In the genomic region with DNA sequence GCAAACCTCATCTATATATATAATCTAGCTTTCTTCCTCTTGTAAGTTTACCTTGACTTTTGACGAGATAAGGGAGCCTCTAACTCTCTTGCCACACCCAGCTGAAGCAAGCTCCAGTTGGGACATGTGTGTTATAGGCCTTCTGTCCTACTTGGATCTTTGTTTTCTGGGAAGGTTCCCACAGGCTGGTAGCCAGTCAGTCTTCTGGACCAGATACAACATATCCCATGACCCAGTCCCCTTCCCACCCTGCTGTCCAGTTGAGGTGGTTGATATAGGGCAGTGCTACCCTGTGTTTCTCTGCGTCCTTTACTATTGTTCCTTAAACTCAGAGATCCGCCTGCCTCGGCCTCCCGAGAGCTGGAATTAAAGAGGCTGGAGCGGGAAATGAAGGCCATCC, we compare ENCODE assay signal across 29 mouse cellular contexts.
"Had no signal": no experiment of that assay in that cellular context is flagged by ENCODE, and none has a peak within 500 bp of the region (broad histone marks: within the 10 kb centered on the region; RNA-seq: fewer than 3 reads in every experiment).

No protein-coding gene starts in this region.

- H3K27me3 ChIP-seq: heart, embryonic 12.5 days; heart, embryonic 13.5 days; heart, embryonic 15.5 days; hindbrain, embryonic 12.5 days; hindbrain, embryonic 13.5 days; hindbrain, embryonic 15.5 days; intestine, embryonic 15.5 days; kidney, embryonic 15.5 days had no signal

- H3K4me1 ChIP-seq: heart, embryonic 13.5 days; hindbrain, embryonic 12.5 days; hindbrain, embryonic 13.5 days; hindbrain, embryonic 15.5 days; intestine, embryonic 15.5 days; kidney, embryonic 15.5 days had no signal

- H3K4me3 ChIP-seq: heart, embryonic 12.5 days; heart, embryonic 13.5 days; heart, embryonic 15.5 days; hindbrain, embryonic 10.5 days; hindbrain, embryonic 12.5 days; hindbrain, embryonic 13.5 days; hindbrain, embryonic 15.5 days; intestine, embryonic 15.5 days; kidney, embryonic 15.5 days; layer of hippocampus, adult 2 months; left cerebral cortex, adult 2 months had no signal

- DNase-seq: heart, postnatal 10 days; heart, postnatal 14 days; heart, postnatal 36 days; heart, postnatal 4 days; kidney, adult 11 months; kidney, adult 18-20 months; kidney, adult 8-10 months; kidney, adult 9 months; kidney, postnatal 10 days; kidney, postnatal 14 days; kidney, postnatal 25 days; kidney, postnatal 36 days; kidney, postnatal 4 days; layer of hippocampus, adult 9-11 months; layer of hippocampus, postnatal 36 days had no signal

- H3K27ac ChIP-seq: heart, embryonic 13.5 days; heart, embryonic 15.5 days; hindbrain, embryonic 10.5 days; hindbrain, embryonic 12.5 days; hindbrain, embryonic 13.5 days; hindbrain, embryonic 14.5 days; hindbrain, embryonic 15.5 days; hindbrain, postnatal 0 days; intestine, embryonic 15.5 days; kidney, embryonic 15.5 days; kidney, postnatal 0 days; layer of hippocampus, adult 2 months; left cerebral cortex, adult 2 months had no signal
